Mouse (Mus musculus) embryonic facial prominence, embryonic 13.5 days (tissue): ENCODE results near the gene Smco2. TPM values are rescaled to one million over a fixed set of nuclear protein-coding genes. Genes with fewer than 3 reads are reported as not detected.
A peak's percentile ranks its signal among the peaks of the same experiment; 100 is the strongest.
"Not testable (repeated sequence)": the region's sequence is repeated elsewhere in the genome, so short reads cannot be mapped to it uniquely, and the experiment has no call there.

ENCODE experiments used
- ATAC-seq: fragments of 200-750 bp; cut with Nextera tagmentation; 2 replicates; pipeline ENCODE4 v1.8.0; 2017; ENCODE audit warnings: low read depth; ENCODE audit not compliant: insufficient number of reproducible peaks, insufficient read depth, low FRiP score, low TSS enrichment
- H3K27ac ChIP-seq: fragments of 300-500 bp; sonication (generic); 2 replicates; pipeline ENCODE4 v1.5.1; 2015; ENCODE audit warnings: moderate library complexity, mild to moderate bottlenecking, inconsistent platforms
- H3K27me3 ChIP-seq: fragments of 300-500 bp; sonication (generic); 2 replicates; pipeline ENCODE4 v1.6.1; 2015; ENCODE audit warnings: mild to moderate bottlenecking, inconsistent platforms
- H3K36me3 ChIP-seq: fragments of 300-500 bp; sonication (generic); 2 replicates; pipeline ENCODE4 v1.6.1; 2015; ENCODE audit warnings: mild to moderate bottlenecking, inconsistent platforms
- H3K4me1 ChIP-seq: fragments of 300-500 bp; sonication (generic); 2 replicates; pipeline ENCODE4 v1.6.1; 2015; ENCODE audit warnings: inconsistent platforms
- H3K4me2 ChIP-seq: fragments of 300-500 bp; sonication (generic); 2 replicates; pipeline ENCODE4 v1.6.1; 2015; ENCODE audit warnings: moderate library complexity, mild to moderate bottlenecking, inconsistent platforms
- H3K4me3 ChIP-seq: fragments of 300-500 bp; sonication (generic); 2 replicates; pipeline ENCODE4 v1.5.1; 2015; ENCODE audit warnings: mild to moderate bottlenecking, inconsistent platforms
- H3K9ac ChIP-seq: fragments of 300-500 bp; sonication (generic); 2 replicates; pipeline ENCODE4 v1.6.1; 2015; ENCODE audit warnings: mild to moderate bottlenecking, inconsistent platforms
- H3K9me3 ChIP-seq: fragments of 300-500 bp; sonication (generic); 2 replicates; pipeline ENCODE4 v1.6.1; 2016; ENCODE audit warnings: inconsistent platforms
- WGBS: fragments of 180-500 bp; shearing (Covaris S2); methylation state at CpG from one replicate; pipeline ENCODE4 v1.1.7; 2015; ENCODE audit warnings: mixed read lengths; 5-methylcytosine and 5-hydroxymethylcytosine counted together
- polyA plus RNA-seq: library from polyadenylated mRNA; unstranded; fragments of >200 nt; fragmentation: Nextera tagmentation; extraction: Ambion mirVana; gene quantifications from 2 replicates; pipeline ENCODE4 v1.2.1, GENCODE M21; 2015

Gene Smco2
- polyA plus RNA-seq, 1 experiment from 2014 or later = not detected

DNA sequence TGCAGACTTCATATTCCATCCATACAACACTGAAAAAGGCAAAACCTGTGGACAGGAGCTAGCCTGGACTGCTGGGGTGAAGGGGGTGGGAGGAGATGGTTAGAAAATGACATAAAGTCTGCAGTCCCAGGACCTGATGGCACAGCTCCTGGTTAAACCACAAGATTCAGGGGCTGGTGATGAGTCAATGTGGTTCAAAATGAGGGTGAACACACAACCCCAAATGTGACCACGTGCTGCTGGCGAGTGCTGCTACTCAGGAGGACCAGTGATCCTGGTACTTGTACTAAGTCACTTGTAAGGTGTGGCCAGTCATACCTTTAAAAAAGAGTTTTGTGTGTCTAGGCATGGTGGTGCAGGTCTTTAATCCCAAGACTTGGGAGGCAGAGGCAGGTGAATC lies 13.2 kb downstream of the Smco2 start:
- H3K9me3 ChIP-seq = no peaks in the 10 kb centered on the region
- H3K4me1 ChIP-seq = no peaks in the 10 kb centered on the region
- H3K36me3 ChIP-seq = no peaks in the 10 kb centered on the region
- no peak for ATAC-seq
- no peak overlapping the region for H3K4me3 ChIP-seq
- H3K27me3 ChIP-seq = no peaks in the 10 kb centered on the region
- no peak overlapping the region for H3K9ac ChIP-seq
- H3K27ac ChIP-seq = no peak overlapping the region
- WGBS = 95% methylated on average over 2 of the region's 2 CpGs
- no peak overlapping the region for H3K4me2 ChIP-seq

GRCm38 (mm10) chr6:146864370-146864769 lies 14.5 kb downstream of the Smco2 start:
- H3K9me3 ChIP-seq, H3K27ac ChIP-seq, H3K4me2 ChIP-seq, H3K27me3 ChIP-seq, H3K9ac ChIP-seq, ATAC-seq, H3K4me3 ChIP-seq, H3K4me1 ChIP-seq, H3K36me3 ChIP-seq: not testable (repeated sequence)
- WGBS = 92% methylated on average over 5 of the region's 5 CpGs

- WGBS = 83% methylated on average over 4 of the region's 4 CpGs
- ATAC-seq = no peak
- H3K4me1 ChIP-seq = no peaks in the 10 kb centered on the region
These were observed 15.8 kb downstream of the Smco2 start for GRCm38 (mm10) chr6:146865701-146866100.

DNA sequence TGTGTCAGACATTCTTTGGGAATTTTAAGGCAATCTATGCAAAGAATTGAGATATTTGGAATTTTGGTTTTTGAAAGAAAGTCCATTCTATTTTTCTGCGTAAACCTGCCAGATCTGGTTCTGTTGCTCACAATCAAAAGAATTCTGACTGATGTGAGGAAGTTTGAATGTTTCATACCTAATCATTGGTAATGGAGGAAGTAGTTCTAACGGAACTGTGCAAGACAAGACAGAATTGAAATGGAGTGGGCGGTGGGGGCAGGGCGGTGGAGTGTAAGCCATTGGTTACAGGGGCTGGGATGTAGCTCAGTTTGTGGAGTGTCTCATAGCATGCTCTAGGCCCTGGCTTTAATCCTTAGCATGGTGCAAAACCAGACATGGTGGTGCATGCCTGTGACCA lies 22.1 kb downstream of the Smco2 start:
- H3K4me2 ChIP-seq = no peak overlapping the region
- no peak overlapping the region for H3K27ac ChIP-seq
- no peaks in the 10 kb centered on the region for H3K4me1 ChIP-seq
- H3K9ac ChIP-seq = no peak overlapping the region
- no peaks in the 10 kb centered on the region for H3K36me3 ChIP-seq
- peaks cover 4% of the 10 kb centered on the region for H3K9me3 ChIP-seq
- 89% methylated on average over 4 of the region's 4 CpGs for WGBS
- H3K4me3 ChIP-seq = no peak overlapping the region
- no peak for ATAC-seq
- H3K27me3 ChIP-seq = no peaks in the 10 kb centered on the region

More at GRCm38 (mm10) chr6:146865701-146866100, 15.8 kb downstream of the Smco2 start:
- Histone ChIP-seq H3K27me3 (no peaks in the 10 kb centered on the region), H3K36me3 (no peaks in the 10 kb centered on the region), H3K9me3 (no peaks in the 10 kb centered on the region), H3K27ac (no peak overlapping the region), H3K4me2 (no peak overlapping the region), H3K4me3 (no peak overlapping the region), H3K9ac (no peak overlapping the region)

GRCm38 (mm10) chr6:146874415-146874814 lies 24.5 kb downstream of the Smco2 start:
- Histone ChIP-seq H3K4me3 (no peak overlapping the region), H3K9ac (no peak overlapping the region), H3K9me3 (peaks cover 7% of the 10 kb centered on the region), H3K36me3 (no peaks in the 10 kb centered on the region), H3K4me1 (peaks cover 5% of the 10 kb centered on the region; the same call in 1 of the 2 replicates), H3K27ac (no peak overlapping the region), H3K4me2 (no peak overlapping the region), H3K27me3 (no peaks in the 10 kb centered on the region)
- WGBS = 88% methylated on average over 6 of the region's 6 CpGs
- no peak for ATAC-seq

DNA sequence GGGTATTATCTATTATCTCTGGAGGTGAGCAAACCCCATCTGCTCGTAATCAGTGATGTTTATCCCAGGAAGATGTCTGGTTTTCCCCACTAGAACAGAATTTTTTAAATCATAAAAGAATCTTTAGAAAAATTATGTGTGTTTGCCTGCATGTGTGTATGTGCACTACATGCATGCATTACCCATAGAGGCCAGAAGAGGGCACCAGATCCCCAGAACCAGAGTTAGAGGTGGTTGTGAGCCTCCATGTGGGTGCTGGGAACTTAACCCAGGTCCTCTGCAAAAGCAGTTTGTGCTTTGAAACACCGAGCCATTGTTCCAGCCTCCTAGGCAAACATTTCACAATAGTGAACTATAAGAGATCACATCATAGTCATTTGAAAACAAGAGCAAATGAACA lies 26.9 kb downstream of the Smco2 start:
- Histone ChIP-seq H3K9me3 (peaks cover 7% of the 10 kb centered on the region), H3K9ac (no peak overlapping the region), H3K27ac (no peak overlapping the region), H3K36me3 (no peaks in the 10 kb centered on the region), H3K4me3 (no peak overlapping the region), H3K4me2 (no peak overlapping the region), H3K27me3 (no peaks in the 10 kb centered on the region), H3K4me1 (peaks cover 7% of the 10 kb centered on the region; the same call in 1 of the 2 replicates)
- 93% methylated on average over 2 of the region's 2 CpGs for WGBS
- no peak for ATAC-seq

DNA sequence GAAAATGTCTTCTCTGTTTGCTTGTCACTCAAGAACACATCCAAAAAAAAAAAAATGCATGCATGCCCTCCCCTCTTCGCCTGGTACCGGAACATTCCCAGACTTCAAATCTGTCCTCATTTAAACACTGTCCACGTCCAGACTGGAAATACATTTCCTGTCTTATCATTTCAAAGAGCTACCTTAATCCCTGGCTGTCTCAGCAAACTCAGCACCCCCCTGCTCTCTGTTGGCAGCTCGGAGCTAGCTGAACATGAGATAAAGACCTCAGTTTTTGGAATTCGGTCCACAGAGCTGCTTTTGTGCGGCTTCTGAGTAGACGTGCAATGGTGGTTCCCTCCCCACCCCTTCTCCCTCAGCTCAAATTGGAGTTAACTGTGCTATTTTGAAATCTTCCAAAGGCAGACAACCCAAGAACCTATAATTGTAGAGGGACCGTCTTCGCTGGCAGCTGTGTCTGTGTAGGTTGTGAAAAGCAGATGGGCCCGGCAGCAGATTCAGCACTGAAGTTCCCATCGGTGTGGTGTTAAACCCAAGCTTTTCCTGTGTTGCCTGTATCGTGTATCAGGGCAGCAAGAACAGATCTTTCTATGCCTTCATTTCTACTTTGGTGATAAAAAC lies 27.6 kb downstream of the Smco2 start:
- H3K4me3 ChIP-seq = no peak overlapping the region
- H3K27me3 ChIP-seq = no peaks in the 10 kb centered on the region
- 81% methylated on average over 12 of the region's 12 CpGs for WGBS
- H3K27ac ChIP-seq = peak overlapping the region; percentile 7; the same call in 1 of the 2 replicates
- H3K36me3 ChIP-seq = no peaks in the 10 kb centered on the region
- H3K9ac ChIP-seq = no peak overlapping the region
- no peak overlapping the region for H3K4me2 ChIP-seq
- peaks cover 7% of the 10 kb centered on the region; the same call in 1 of the 2 replicates for H3K4me1 ChIP-seq
- peaks cover 7% of the 10 kb centered on the region for H3K9me3 ChIP-seq
- ATAC-seq = no peak

DNA sequence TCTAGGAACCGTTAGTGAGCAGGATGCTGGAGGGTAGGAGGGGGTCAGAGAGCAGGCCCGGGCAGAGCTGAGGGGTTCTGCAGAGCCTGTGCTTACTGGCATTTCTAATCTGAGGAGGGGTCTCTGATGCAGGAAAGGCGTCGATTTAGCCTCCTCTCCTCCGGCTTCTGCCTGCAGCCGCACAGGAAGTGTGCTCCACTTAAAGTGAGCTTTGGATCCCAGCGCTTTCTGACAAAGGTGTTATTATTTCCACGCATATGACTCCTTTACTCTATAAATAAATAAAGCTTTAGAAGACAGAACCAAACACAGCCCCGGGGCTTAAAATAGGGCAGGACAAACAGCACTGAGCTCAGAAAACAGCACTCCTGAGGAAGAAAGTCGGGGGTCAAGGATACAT lies 29.0 kb downstream of the Smco2 start:
- WGBS = 22% methylated on average over 10 of the region's 10 CpGs
- Histone ChIP-seq H3K9me3 (peaks cover 7% of the 10 kb centered on the region), H3K36me3 (no peaks in the 10 kb centered on the region), H3K9ac (no peak overlapping the region), H3K4me1 (peaks cover 7% of the 10 kb centered on the region; the same call in 1 of the 2 replicates), H3K4me3 (no peak overlapping the region), H3K27me3 (no peaks in the 10 kb centered on the region), H3K4me2 (no peak overlapping the region), H3K27ac (no peak overlapping the region)
- ATAC-seq = no peak

- no peaks in the 10 kb centered on the region for H3K27me3 ChIP-seq
- H3K36me3 ChIP-seq = no peaks in the 10 kb centered on the region
- no peak overlapping the region for H3K4me2 ChIP-seq
- H3K4me1 ChIP-seq = peaks cover 12% of the 10 kb centered on the region; the same call in 1 of the 2 replicates
- H3K4me3 ChIP-seq = no peak overlapping the region
- no peak overlapping the region for H3K27ac ChIP-seq
- no peak overlapping the region for H3K9ac ChIP-seq
- 70% methylated on average over 9 of the region's 9 CpGs for WGBS
- H3K9me3 ChIP-seq = peaks cover 7% of the 10 kb centered on the region
- peak; percentile 3; the same call in 1 of the 2 replicates for ATAC-seq
These were observed 30.0 kb downstream of the Smco2 start for GRCm38 (mm10) chr6:146879856-146880255.

DNA sequence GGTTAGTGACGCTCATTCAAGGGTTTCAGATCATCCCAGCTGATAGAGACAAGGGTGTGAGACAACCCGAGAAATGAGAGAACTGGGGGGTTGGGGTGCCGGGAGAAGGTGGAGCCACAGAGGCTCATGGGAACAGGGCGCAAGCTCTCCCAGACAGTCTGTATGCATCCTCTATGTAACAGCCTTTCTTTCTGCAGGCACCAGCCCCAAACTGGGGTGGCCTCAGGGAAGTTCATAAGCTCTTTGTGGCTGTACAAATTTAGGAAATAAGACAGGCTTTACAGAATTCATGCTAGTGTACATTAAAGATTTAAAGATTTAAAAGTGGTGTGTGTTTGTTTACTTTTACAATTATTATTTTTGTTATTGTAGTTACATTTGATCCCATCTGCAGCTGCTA lies 30.4 kb downstream of the Smco2 start:
- Histone ChIP-seq H3K27ac (no peak overlapping the region), H3K9ac (no peak overlapping the region), H3K36me3 (no peaks in the 10 kb centered on the region), H3K9me3 (peaks cover 7% of the 10 kb centered on the region), H3K27me3 (no peaks in the 10 kb centered on the region), H3K4me3 (no peak overlapping the region), H3K4me2 (no peak overlapping the region), H3K4me1 (peaks cover 16% of the 10 kb centered on the region; the same call in 1 of the 2 replicates)
- no peak for ATAC-seq
- 63% methylated on average over 4 of the region's 4 CpGs for WGBS

DNA sequence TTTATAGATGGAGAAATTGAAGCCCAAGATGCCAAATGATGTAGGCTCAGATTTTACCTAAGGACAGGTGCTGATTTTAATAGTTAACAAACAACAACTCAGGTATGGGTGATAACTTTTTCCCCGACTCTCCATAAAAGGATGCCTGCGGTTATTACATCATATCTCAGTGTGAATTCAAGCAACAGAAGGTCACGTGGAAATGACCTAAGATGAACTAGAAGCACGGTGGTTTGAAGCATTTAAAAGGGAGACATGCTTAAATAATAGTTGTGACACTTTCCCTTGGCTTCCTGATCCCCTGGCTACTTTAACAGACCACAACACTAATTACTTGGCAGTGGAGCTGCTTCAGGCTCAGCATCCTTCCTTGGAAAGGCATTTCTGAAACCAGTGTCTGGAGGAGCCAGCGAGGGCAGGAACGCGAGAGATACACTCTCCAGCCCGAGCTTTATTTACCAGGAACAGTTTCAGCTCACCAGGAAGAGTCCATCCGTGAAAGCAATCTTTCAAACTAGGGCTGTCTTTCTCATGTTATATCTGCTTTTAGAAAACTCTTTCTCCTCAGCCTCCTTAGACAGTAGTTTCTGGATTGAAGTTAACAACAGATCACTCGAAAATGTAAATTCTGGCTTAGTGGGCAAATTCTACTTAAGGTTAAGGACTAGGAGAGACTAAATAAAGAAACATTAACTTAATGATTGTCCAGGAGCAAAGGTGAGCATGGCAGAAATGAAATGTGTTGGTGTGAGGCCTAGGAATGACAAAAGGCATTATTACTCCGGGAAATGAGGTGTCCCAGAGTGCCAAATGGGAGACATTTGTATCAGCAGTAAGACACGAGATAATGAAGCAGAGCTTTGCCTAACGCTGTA lies 32.2 kb downstream of the Smco2 start:
- WGBS = 68% methylated on average over 13 of the region's 13 CpGs
- Histone ChIP-seq H3K27ac (no peak overlapping the region), H3K27me3 (no peaks in the 10 kb centered on the region), H3K4me2 (no peak overlapping the region), H3K4me3 (no peak overlapping the region), H3K9me3 (peaks cover under 1% of the 10 kb centered on the region), H3K36me3 (no peaks in the 10 kb centered on the region), H3K4me1 (peaks cover 24% of the 10 kb centered on the region), H3K9ac (no peak overlapping the region)
- ATAC-seq = no peak

DNA sequence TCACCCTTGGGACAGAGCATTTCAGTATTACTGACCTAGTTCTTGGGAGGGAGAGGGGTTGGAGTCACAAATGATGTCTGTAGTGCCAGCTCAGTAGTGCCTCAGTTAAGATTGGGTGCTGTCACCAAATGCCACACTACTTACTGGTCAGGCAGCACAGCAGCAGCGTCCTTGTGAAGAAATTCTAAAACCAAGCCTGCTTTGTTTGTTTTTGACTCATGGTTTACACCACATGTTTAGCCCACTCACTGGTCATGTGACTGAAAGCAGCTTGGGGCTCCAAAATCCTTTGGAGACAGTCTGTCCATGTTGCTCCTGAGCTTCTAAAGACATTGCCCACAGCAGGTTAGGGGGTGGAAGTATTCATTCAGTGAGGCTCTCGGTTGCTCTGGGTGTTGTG lies 33.5 kb downstream of the Smco2 start:
- Histone ChIP-seq H3K4me1 (peaks cover 29% of the 10 kb centered on the region), H3K27me3 (no peaks in the 10 kb centered on the region), H3K27ac (no peak overlapping the region), H3K4me2 (no peak overlapping the region), H3K9ac (no peak overlapping the region), H3K4me3 (no peak overlapping the region), H3K36me3 (no peaks in the 10 kb centered on the region), H3K9me3 (no peaks in the 10 kb centered on the region)
- WGBS = 71% methylated on average over 2 of the region's 2 CpGs
- no peak for ATAC-seq
